Mouse (Mus musculus) kidney, embryonic 15.5 days (tissue): ENCODE results near the gene Trappc10. TPM values are rescaled to one million over a fixed set of nuclear protein-coding genes. Genes with fewer than 3 reads are reported as not detected.

ENCODE experiments used
- ATAC-seq: fragments of 200-750 bp; cut with Nextera tagmentation; replicated peaks from 2 replicates; pipeline ENCODE4 v1.8.0; 2017; ENCODE audit warnings: moderate TSS enrichment; ENCODE audit not compliant: low FRiP score
- H3K27ac ChIP-seq: fragments of 300-500 bp; sonication (generic); 2 replicates; pipeline ENCODE4 v1.5.1; 2015; ENCODE audit warnings: mild to moderate bottlenecking, inconsistent platforms
- H3K27me3 ChIP-seq: fragments of 300-500 bp; sonication (generic); 2 replicates; pipeline ENCODE4 v1.6.1; 2015; ENCODE audit warnings: inconsistent platforms
- H3K36me3 ChIP-seq: fragments of 300-500 bp; sonication (generic); 2 replicates; pipeline ENCODE4 v1.6.1; 2015; ENCODE audit warnings: inconsistent platforms
- H3K4me1 ChIP-seq: fragments of 300-500 bp; sonication (generic); 2 replicates; pipeline ENCODE4 v1.6.1; 2015; ENCODE audit warnings: inconsistent platforms
- H3K4me2 ChIP-seq: fragments of 300-500 bp; sonication (generic); 2 replicates; pipeline ENCODE4 v1.6.1; 2015; ENCODE audit warnings: moderate library complexity, mild to moderate bottlenecking, inconsistent platforms
- H3K4me3 ChIP-seq: fragments of 300-500 bp; sonication (generic); replicated peaks from 2 replicates; pipeline ENCODE4 v1.5.1; 2015; ENCODE audit warnings: mild to moderate bottlenecking, inconsistent platforms
- H3K9ac ChIP-seq: fragments of 300-500 bp; sonication (generic); 2 replicates; pipeline ENCODE4 v1.6.1; 2015; ENCODE audit warnings: mild to moderate bottlenecking, inconsistent platforms
- H3K9me3 ChIP-seq: fragments of 300-500 bp; sonication (generic); replicated peaks from 2 replicates; pipeline ENCODE4 v1.6.1; 2016; ENCODE audit warnings: inconsistent platforms
- WGBS: fragments of 180-500 bp; shearing (Covaris S2); methylation state at CpG from one replicate; pipeline ENCODE4 v1.1.7; 2015; ENCODE audit warnings: mixed read lengths; 5-methylcytosine and 5-hydroxymethylcytosine counted together
- polyA plus RNA-seq: library from polyadenylated mRNA; unstranded; fragments of >200 nt; fragmentation: Nextera tagmentation; extraction: Ambion mirVana; gene quantifications from 2 replicates; pipeline ENCODE4 v1.2.1, GENCODE M21; 2015

The Trappc10 gene
- polyA plus RNA-seq, 1 experiment from 2014 or later = 12.5 TPM

DNA sequence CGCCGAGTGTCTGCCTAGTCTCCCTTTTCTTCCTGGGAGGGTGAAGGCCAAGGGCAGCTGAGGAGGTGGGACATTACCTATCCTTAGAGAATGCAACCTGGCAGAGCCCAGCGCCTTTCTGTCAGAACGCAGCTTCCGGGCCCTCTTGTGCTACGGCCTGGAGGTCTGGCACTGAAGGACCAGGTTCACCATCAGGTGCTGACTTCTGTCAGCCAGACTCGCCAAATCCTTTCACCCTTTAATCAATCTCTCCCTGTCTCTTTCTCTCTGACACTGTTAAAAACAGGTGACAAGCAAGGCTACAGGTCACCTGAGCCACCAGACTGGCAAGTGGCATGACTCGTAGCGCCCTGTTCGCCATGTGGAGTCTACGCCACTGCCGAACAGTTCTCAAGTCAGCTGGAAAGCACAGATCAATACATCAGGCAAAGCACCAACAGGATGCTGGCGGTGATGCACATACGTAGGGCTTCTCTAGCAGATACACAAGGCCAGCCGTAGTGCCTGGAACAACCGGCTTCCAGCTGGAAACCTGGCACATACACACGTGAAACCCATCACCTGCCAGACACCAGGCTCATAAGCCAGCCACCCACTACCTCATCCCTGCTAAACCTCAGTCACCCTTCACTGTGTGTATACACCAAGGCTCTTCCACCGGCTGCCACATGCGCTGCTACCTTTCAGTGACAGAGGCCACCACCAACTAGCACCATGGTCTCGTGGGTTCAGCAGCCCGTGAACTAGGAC, 79.0 kb downstream of the Trappc10 start:
- WGBS = 92% methylated on average over 21 of the region's 21 CpGs
- H3K36me3 ChIP-seq = peaks cover 72% of the 10 kb centered on the region
- no peaks in the 10 kb centered on the region for H3K9me3 ChIP-seq
- H3K4me2 ChIP-seq = no peak overlapping the region
- ATAC-seq = no peak
- H3K9ac ChIP-seq = no peak overlapping the region
- peaks cover 17% of the 10 kb centered on the region for H3K4me1 ChIP-seq
- H3K4me3 ChIP-seq = no peak overlapping the region
- H3K27me3 ChIP-seq = no peaks in the 10 kb centered on the region
- no peak overlapping the region for H3K27ac ChIP-seq

DNA sequence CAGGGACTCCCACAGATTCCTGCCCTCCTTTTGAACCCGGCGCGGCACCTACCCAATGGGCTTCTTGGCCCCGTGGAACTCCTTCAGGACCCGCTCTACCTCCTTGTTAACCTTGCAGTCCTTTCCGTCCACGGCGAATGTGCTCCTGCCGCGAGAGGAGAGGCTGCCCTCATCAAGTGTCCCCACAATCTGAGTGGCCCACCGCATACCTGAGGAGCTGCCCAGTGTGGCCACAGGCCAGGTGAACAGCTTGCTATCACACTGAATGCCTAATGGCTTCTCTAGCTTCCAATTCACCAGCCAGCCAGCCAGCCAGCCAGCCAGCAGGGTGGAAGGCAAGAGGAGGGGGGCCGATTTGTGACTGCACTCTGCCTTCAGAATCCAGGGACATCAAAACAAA, 79.7 kb downstream of the Trappc10 start:
- peaks cover 71% of the 10 kb centered on the region for H3K36me3 ChIP-seq
- no peak for ATAC-seq
- no peak overlapping the region for H3K4me2 ChIP-seq
- peaks cover 13% of the 10 kb centered on the region for H3K4me1 ChIP-seq
- WGBS = 91% methylated on average over 12 of the region's 12 CpGs
- H3K27ac ChIP-seq = no peak overlapping the region
- H3K9me3 ChIP-seq = no peaks in the 10 kb centered on the region
- H3K27me3 ChIP-seq = no peaks in the 10 kb centered on the region
- no peak overlapping the region for H3K4me3 ChIP-seq
- no peak overlapping the region for H3K9ac ChIP-seq

DNA sequence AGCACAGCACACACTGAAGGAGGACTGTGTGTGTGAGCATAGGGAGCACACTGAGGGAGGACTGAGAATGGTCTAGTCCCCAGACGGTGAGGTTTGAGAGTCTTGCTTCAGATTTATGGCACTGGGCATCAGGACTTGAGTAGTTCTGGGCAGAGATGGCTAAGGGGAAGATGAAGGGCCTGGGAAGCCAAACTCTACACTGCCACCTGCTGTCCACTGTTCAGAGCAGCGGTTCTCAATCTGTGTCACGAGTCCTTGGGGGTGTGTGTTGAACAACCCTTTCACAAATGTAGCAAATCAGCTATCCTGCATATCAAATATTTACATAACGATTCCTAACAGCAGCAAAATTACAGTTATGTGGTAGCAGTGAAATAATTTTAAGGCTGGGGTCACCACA, 80.5 kb downstream of the Trappc10 start:
- Histone ChIP-seq H3K4me3 (no peak overlapping the region), H3K36me3 (peaks cover 71% of the 10 kb centered on the region)
- 31% methylated on average over 4 of the region's 4 CpGs for WGBS

DNA sequence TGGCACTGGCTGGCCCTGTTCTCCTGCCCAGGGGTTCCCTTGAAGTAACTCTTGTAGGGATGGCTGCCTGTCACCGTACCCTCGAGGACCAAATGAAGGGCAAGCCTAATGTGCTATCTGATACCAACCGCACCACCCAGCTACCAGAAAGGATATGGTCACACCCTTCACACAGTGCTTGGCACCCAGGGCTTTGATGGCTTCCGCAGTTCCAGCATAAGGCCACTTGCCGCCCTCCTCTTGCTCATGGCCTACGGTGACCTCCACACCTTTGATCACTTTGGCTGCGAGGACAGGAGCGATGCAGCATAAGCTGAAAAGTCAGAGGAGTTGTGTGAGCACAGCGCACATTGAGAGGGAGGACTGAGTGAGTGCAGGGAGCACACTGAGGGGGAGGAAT, 81.2 kb downstream of the Trappc10 start:
- H3K36me3 ChIP-seq = peaks cover 71% of the 10 kb centered on the region
- ATAC-seq = no peak
- 90% methylated on average over 9 of the region's 9 CpGs for WGBS

More for the DNA sequence above, 80.5 kb downstream of the Trappc10 start:
- ATAC-seq = no peak
- no peak overlapping the region for H3K9ac ChIP-seq
- no peaks in the 10 kb centered on the region for H3K9me3 ChIP-seq
- H3K27ac ChIP-seq = no peak overlapping the region
- H3K4me1 ChIP-seq = peaks cover 19% of the 10 kb centered on the region
- H3K4me2 ChIP-seq = no peak overlapping the region
- no peaks in the 10 kb centered on the region for H3K27me3 ChIP-seq

DNA sequence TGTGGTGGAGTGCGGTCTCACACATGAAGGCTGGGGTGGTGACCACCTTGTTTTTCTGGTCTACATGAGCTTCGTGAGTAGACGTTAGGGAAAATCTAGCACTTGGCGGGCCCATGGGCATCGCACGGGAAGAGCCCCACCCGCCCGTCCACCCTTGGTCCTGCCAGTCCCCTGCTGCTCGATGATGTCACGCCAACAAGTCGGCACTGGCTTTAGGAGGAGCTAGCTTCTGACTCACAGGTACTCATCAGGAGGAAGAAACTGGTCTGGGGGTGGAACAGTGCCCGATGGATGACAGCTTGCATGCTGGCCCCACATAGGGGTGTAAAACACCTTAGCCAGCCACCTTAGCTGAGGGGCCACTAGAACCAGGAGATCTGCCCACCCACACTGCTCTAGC, 81.8 kb downstream of the Trappc10 start:
- ATAC-seq = no peak
- no peak overlapping the region for H3K9ac ChIP-seq
- H3K27me3 ChIP-seq = no peaks in the 10 kb centered on the region
- H3K9me3 ChIP-seq = no peaks in the 10 kb centered on the region
- no peak overlapping the region for H3K4me3 ChIP-seq
- WGBS = 93% methylated on average over 12 of the region's 12 CpGs
- peaks cover 68% of the 10 kb centered on the region for H3K36me3 ChIP-seq
- H3K27ac ChIP-seq = no peak overlapping the region
- H3K4me1 ChIP-seq = peaks cover 10% of the 10 kb centered on the region
- no peak overlapping the region for H3K4me2 ChIP-seq

More for the DNA sequence above, 81.2 kb downstream of the Trappc10 start:
- no peaks in the 10 kb centered on the region for H3K27me3 ChIP-seq
- H3K4me1 ChIP-seq = peaks cover 12% of the 10 kb centered on the region
- H3K4me3 ChIP-seq = no peak overlapping the region
- H3K9me3 ChIP-seq = no peaks in the 10 kb centered on the region
- no peak overlapping the region for H3K4me2 ChIP-seq
- H3K9ac ChIP-seq = no peak overlapping the region
- H3K27ac ChIP-seq = no peak overlapping the region

DNA sequence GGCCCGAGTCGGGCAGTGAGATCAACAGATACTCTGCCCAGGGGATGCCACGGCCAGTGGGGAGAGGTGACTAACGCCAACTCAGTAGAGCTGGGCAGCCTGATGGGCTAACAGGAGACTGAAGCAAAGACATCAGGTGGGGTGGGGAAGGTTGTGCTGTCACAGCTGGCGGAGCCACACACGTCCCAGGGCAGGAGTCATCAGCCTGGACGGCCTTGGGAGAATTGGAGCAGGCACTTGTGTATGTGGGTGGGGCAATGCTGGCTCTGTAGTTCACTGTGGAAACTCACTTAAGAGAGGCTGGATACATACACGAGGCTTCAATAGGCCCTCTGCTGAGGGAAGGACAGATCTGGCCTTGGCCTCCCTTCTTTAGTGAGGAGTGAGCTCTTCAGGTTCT, 83.3 kb downstream of the Trappc10 start:
- Histone ChIP-seq H3K9ac (no peak overlapping the region), H3K4me1 (peaks cover 10% of the 10 kb centered on the region), H3K4me3 (no peak overlapping the region), H3K9me3 (no peaks in the 10 kb centered on the region), H3K36me3 (peaks cover 53% of the 10 kb centered on the region), H3K27ac (no peak overlapping the region), H3K27me3 (no peaks in the 10 kb centered on the region), H3K4me2 (no peak overlapping the region)
- no peak for ATAC-seq
- 81% methylated on average over 8 of the region's 8 CpGs for WGBS

DNA sequence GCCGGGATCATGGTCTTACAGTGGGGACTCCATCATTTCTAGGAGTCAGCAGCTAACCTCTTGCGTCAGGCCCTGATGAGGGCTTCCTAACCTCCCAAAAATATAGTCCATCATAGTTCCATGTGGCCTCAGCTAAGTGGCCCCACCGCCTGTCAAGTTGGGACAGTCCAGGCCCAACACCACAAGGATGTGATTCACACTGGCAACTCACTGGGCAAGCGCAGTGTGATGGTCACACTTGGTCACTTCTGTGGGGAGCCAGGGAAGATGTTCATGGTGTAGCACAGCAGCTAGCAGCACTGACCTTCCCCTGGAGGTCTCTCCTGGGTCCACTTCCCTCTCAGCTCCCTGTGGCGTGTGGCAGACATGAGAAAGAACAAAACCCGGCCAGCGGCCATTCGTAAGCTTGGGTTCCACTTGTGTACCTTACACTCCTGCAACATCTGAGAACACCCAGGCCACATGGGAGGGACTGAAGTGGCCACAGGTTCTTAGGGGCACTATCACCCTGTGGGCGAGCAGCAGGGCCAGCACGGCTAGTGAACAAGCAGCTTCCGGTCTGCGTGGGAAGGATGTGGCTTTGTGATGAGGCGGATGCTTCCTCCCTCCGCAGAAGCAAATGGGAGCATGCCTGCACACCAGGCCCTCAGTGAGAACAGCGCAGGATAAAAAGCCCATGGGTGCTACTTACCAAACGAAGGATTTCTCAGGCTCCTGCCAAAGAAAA, 83.9 kb downstream of the Trappc10 start:
- no peak overlapping the region for H3K4me3 ChIP-seq
- no peaks in the 10 kb centered on the region for H3K27me3 ChIP-seq
- H3K4me1 ChIP-seq = peaks cover 10% of the 10 kb centered on the region
- no peak overlapping the region for H3K9ac ChIP-seq
- no peaks in the 10 kb centered on the region for H3K9me3 ChIP-seq
- ATAC-seq = peak; percentile 22
- no peak overlapping the region for H3K27ac ChIP-seq
- H3K36me3 ChIP-seq = peaks cover 47% of the 10 kb centered on the region
- no peak overlapping the region; the same call in 1 of the 2 replicates for H3K4me2 ChIP-seq
- 84% methylated on average over 16 of the region's 16 CpGs for WGBS

DNA sequence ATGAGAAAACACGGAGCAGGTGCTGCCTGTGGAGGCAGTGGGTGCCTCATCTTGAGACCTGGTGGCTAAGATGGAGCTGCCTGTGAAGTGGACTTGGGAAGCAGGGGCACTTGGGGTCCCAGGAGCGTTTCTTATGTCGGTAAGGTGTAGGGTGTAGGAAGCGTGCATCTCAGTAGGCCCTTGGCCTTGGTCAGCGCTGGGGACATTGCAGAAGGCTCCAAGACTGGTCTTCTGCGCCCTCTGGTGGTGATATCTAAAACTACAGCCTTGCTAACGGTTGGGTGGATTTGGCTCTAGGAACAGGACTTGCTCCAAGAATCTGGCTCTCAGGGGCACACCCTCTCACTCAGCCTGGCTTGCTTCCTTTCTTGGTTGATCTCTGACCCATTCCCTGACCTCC, 84.5 kb downstream of the Trappc10 start:
- H3K9me3 ChIP-seq = no peaks in the 10 kb centered on the region
- peak overlapping the region; percentile 57 for H3K4me2 ChIP-seq
- H3K4me1 ChIP-seq = peaks cover 10% of the 10 kb centered on the region
- peak; percentile 85 for ATAC-seq
- no peaks in the 10 kb centered on the region for H3K27me3 ChIP-seq
- H3K9ac ChIP-seq = 0 out of 2 replicates have a peak overlapping the region, but pooled peaks have one; percentile 14
- H3K4me3 ChIP-seq = peak overlapping the region; percentile 26
- WGBS = 4% methylated on average over 7 of the region's 7 CpGs
- H3K27ac ChIP-seq = peak overlapping the region; percentile 58; the same call in 1 of the 2 replicates
- peaks cover 41% of the 10 kb centered on the region for H3K36me3 ChIP-seq

DNA sequence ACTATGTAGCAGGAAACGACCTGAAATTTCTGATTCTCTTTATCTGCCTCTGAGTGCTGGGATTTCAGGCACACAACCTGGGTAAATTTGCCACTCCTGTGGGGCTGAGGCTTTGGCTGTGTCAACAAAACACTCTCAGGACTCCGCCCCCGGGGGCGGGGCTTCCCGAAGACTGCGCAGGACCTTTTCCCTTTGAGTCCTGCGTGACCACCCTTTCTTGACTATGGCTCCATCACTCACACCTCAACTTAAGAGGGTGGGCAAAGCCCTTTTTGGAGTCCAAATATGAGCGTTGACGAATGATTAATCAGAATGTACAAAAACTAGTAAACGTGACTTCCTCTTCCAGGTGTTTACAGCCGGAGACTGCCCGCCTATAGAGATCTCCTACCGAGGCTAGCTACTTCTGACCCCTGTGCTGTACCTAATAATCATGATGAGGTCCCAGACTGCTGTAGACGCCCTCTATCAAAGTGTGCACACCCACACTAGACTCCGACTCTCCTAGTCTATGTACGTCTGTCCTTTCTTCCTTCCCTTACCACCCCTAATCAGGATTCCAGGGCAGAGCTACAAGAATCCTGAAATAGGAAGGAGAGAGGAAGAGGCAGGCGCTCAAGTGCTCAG, 85.1 kb downstream of the Trappc10 start:
- 12% methylated on average over 17 of the region's 17 CpGs for WGBS
- ATAC-seq = peak; percentile 43
- Histone ChIP-seq H3K9me3 (no peaks in the 10 kb centered on the region), H3K27ac (peak overlapping the region; percentile 58), H3K4me2 (peak overlapping the region; percentile 57), H3K36me3 (peaks cover 35% of the 10 kb centered on the region), H3K9ac (0 out of 2 replicates have a peak overlapping the region, but pooled peaks have one; percentile 14), H3K27me3 (no peaks in the 10 kb centered on the region), H3K4me1 (peaks cover 10% of the 10 kb centered on the region), H3K4me3 (peak overlapping the region; percentile 26)

DNA sequence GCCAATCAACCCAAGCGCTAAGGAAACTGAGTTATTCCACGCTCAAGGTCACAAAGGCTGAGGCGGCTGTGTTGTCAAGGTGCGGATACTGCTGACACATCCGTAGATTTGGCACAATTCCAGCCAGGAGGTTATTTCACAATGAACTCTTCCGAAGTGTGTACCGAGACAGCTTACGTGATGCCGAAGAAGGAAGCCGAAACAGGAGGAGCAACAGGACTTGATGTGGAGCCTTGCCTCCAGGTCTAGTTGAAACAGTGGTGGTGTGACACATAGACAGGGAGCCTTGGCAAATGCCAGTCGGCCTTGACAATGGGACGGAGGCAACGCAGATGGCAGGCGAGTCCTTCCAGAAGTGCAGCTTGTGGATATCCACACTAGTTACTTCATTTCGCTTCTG, 86.4 kb downstream of the Trappc10 start:
- peaks cover 25% of the 10 kb centered on the region for H3K36me3 ChIP-seq
- H3K4me1 ChIP-seq = peaks cover 10% of the 10 kb centered on the region
- no peak overlapping the region for H3K4me3 ChIP-seq
- no peak overlapping the region for H3K27ac ChIP-seq
- 80% methylated on average over 15 of the region's 15 CpGs for WGBS
- ATAC-seq = no peak
- no peaks in the 10 kb centered on the region for H3K27me3 ChIP-seq
- H3K9ac ChIP-seq = no peak overlapping the region
- no peak overlapping the region for H3K4me2 ChIP-seq
- H3K9me3 ChIP-seq = no peaks in the 10 kb centered on the region

DNA sequence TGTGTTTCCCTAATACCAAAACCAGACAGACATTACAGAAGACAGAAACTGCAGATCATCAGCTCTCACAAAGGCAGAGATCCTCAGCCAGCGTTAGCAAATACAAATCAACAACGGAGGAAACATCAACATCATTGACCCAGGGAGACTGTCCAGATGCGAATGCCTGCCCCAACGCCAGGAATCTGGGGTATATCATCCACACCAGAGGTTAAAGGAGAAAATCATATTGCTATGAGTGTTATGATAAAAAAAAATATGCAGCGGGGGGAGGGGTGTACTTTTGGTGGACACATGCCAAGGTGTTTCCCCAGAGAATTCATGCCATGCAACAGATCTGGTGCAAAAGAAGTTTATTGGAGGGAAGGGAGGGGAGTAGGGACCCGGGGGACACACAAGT, 87.5 kb downstream of the Trappc10 start:
- ATAC-seq = no peak
- H3K4me2 ChIP-seq = no peak overlapping the region
- no peak overlapping the region for H3K27ac ChIP-seq
- peaks cover 10% of the 10 kb centered on the region for H3K4me1 ChIP-seq
- WGBS = 83% methylated on average over 6 of the region's 6 CpGs
- H3K4me3 ChIP-seq = no peak overlapping the region
- peaks cover 14% of the 10 kb centered on the region for H3K36me3 ChIP-seq
- H3K9ac ChIP-seq = no peak overlapping the region
- H3K27me3 ChIP-seq = no peaks in the 10 kb centered on the region
- H3K9me3 ChIP-seq = no peaks in the 10 kb centered on the region
